Mouse (Mus musculus): Measurements from ENCODE around the gene Ctnna3.

DNA sequence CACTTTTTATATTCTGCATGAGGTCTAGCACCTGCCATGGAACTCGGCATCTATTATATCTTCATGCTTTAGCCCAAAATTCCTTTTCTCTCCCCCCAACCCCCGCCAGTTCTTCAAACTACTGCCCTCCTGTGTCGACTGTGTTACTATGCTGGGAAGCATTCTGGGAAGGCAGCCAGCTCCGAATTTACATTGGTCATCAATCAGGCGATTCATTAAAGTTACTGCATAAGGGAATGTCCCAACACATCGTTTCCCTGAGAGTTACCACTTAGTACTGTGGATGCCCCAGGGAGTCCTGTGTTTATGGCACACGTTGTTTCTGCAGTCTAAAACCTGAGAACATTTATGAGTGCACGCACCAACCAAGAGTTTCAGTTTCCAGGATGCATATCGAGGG, 1288.1 kb downstream of the Ctnna3 start:
- TF ChIP-seq POLR2A (IDR thresholded peaks at IDR 0.05; ENCODE audit: extremely low read depth, insufficient read depth, low read length) (no peak), CTCF (IDR thresholded peaks at IDR 0.05; ENCODE audit: low read depth, low read length) (no peak)
